Mouse (Mus musculus) megakaryocyte progenitor cell, adult 5-6 weeks (primary cell): ENCODE measurements at regions not wholly inside any gene's neighbourhood (a gene's known extent, or its start where the extent isn't known, plus 50 kb on each side); places are given as distances from the start of the nearest gene placed in this dataset.

Source experiments
- ATAC-seq: replicated peaks from 2 replicates; pipeline ENCODE4 v1.8.0; 2016; ENCODE audit warnings: mild to moderate bottlenecking, moderate TSS enrichment, inconsistent platforms; ENCODE audit not compliant: poor library complexity

DNA sequence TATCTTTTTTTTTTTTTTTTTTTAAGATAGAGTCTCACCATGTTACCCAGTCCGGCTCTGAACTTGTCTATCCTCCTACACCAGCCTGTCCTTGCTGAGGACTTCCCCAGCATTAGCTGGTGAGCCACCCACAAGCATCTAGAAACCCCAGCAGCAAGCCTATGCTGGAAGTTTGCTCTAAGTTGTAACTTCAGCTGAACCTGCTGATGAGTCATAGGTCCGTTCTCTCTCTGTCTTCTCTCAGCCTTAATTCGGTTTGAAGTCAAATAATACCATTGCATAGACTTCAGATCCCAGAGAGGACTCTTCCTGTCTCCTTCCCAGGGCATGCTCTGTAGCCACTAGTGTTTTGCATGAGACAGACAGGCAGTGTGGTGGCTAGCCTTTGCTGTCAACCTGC lies 68.3 kb upstream of the Myrip start:
- ATAC-seq = no peak

DNA sequence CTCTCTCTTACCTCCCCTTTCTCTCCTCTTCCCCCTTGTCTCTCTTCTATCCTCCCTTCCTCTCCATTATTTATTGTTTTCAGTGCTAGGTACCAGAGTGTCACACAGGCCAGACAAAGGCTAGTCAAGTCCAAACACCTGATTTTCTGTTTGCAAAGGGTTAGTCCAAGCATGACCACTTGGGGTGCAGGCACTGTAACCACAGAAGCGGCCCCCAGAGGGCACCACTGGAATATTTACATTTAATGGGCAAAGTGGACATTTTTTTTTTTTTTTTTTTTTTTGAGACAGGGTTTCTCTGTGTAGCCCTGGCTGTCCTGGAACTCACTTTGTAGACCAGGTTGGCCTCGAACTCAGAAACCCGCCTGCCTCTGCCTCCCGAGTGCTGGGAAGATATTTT lies 66.3 kb upstream of the Myrip start:
- ATAC-seq = 0 out of 2 replicates have a peak, but pooled peaks have one; percentile 44

DNA sequence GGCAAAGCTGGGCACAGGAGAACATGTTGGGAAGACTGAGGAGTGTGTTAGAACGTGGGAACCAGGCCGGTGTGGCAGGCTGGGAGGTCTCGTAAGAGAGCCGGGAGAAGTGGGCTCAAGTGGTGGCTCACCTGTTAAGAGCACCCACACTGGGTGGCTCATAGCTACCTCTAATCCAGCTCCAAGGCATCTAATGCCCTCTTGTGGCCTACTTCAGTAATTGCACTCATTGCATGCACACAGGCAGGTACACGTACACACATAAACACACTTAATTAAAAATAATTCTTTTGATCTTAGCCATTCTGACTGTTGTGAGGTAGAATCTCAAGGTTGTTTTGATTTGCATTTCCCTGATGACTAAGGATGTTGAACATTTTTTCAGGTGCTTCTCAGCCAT lies 55.9 kb upstream of the Myrip start:
- ATAC-seq = no peak

DNA sequence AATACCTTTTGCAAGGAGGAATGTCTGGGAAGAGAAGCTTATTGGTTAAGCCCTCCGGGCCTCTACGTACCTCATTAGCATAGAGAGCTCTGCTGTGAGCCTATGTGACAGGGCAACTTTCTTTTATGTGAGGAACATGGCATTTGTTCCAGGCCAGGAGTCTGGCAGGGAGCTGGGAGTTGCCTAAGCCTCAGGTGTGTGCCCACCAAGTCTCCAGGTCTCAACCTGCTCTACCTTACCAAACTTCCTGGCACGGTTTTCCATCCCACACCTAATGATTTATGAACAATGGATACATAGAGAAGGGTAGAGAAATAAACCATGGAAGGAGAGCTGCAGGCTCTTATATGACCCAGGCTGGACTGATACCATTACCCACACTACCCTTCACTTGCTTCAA lies 52.6 kb upstream of the Myrip start:
- ATAC-seq = no peak
